Mouse (Mus musculus): ENCODE data around the gene Tdp1.

DNA sequence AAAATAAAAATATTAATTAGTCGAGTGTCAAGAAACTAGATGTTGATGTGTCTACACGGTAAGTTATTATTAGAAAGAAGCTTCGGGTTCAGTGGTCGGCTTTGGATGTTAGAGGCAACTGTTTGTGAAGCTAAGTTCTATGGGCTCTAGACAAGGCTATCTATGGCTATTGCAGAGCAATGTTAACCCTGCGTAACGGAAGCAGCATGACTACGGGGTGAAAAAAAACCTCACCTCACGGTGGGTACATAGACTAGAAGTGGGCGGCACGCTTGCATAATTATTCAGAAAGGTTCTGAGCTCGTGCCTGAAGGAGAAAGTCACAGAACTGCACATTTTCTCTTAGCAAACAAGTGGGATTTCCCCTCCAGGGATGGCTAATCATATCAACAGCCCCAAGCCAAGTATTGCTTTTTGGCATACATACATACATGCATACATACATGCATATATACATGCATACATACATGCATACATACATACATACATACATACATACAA lies 108.1 kb downstream of the Tdp1 start:
- TF ChIP-seq POLR2A (IDR thresholded peaks at IDR 0.05; ENCODE audit: extremely low read depth, insufficient read depth, low read length) (no peak), CTCF (IDR thresholded peaks at IDR 0.05; ENCODE audit: low read depth, low read length) (no peak)
